Mouse (Mus musculus): Measurements from ENCODE around the gene Akap8l.

GRCm38 (mm10) chr17:32388370-32389100, 38.1 kb upstream of the Akap8l start:
- TF ChIP-seq POLR2A (IDR thresholded peaks at IDR 0.05; ENCODE audit: low read depth, low read length): no peak
- no peak for TF ChIP-seq CTCF (IDR thresholded peaks at IDR 0.05; ENCODE audit: extremely low read depth, insufficient read length, insufficient replicate concordance, low read depth, low read length)

All from small intestine, adult 2 months (tissue).